Mouse (Mus musculus) heart, embryonic 14.5 days (tissue): ENCODE results near the gene Tmem184b. TPM values are rescaled to one million over a fixed set of nuclear protein-coding genes. Genes with fewer than 3 reads are reported as not detected.

Experiments used
- ATAC-seq: fragments of 200-750 bp; cut with Nextera tagmentation; 2 replicates; pipeline ENCODE4 v1.8.0; 2017; ENCODE audit warnings: low read depth, moderate TSS enrichment; ENCODE audit not compliant: insufficient number of reproducible peaks, insufficient read depth, low FRiP score
- H3K27ac ChIP-seq, 2 experiments: fragments of 200-500 bp in 1 of 2; fragments of 300-500 bp in 1 of 2; sonication (generic) in 1 of 2; replicated peaks in 1 of 2; 2 replicates each; pipeline ENCODE4 v1.5.1; 2012 to 2014; ENCODE audit warnings: low read depth in 2 of 2, low read length in 2 of 2, control low read depth in 1 of 2, mild to moderate bottlenecking in 1 of 2, mixed read lengths in 1 of 2; ENCODE audit not compliant: control insufficient read depth in 1 of 2, insufficient read depth in 1 of 2
- H3K27me3 ChIP-seq: fragments of 300-500 bp; sonication (generic); 2 replicates; pipeline ENCODE4 v1.6.1; 2014; ENCODE audit warnings: mild to moderate bottlenecking, low read length, control low read depth; ENCODE audit not compliant: control insufficient read depth, insufficient read depth
- H3K36me3 ChIP-seq: fragments of 300-500 bp; sonication (generic); 2 replicates; pipeline ENCODE4 v1.6.1; 2014; ENCODE audit warnings: mild to moderate bottlenecking, control low read depth, low read length, mixed read lengths; ENCODE audit not compliant: control insufficient read depth, insufficient read depth
- H3K4me1 ChIP-seq, 2 experiments: fragments of 200-500 bp in 1 of 2; fragments of 300-500 bp in 1 of 2; sonication (generic) in 1 of 2; 2 replicates each; pipeline ENCODE4 v1.6.1; 2012 to 2014; ENCODE audit warnings: low read length in 2 of 2, control low read depth in 1 of 2, mixed read lengths in 1 of 2; ENCODE audit not compliant: control insufficient read depth in 2 of 2, insufficient read depth in 2 of 2
- H3K4me2 ChIP-seq: fragments of 300-500 bp; sonication (generic); 2 replicates; pipeline ENCODE4 v1.6.1; 2014; ENCODE audit warnings: mild to moderate bottlenecking, low read length
- H3K4me3 ChIP-seq, 2 experiments: fragments of 200-500 bp in 1 of 2; fragments of 300-500 bp in 1 of 2; sonication (generic) in 1 of 2; 2 replicates each; pipeline ENCODE4 v1.5.1; 2012 to 2014; ENCODE audit warnings: low read length in 2 of 2, mild to moderate bottlenecking in 2 of 2, control low read depth in 1 of 2, low read depth in 1 of 2, moderate library complexity in 1 of 2; ENCODE audit not compliant: control insufficient read depth in 1 of 2, insufficient read depth in 1 of 2
- H3K9ac ChIP-seq: fragments of 300-500 bp; sonication (generic); 2 replicates; pipeline ENCODE4 v1.6.1; 2014; ENCODE audit warnings: mild to moderate bottlenecking, low read length
- H3K9me3 ChIP-seq: fragments of 300-500 bp; sonication (generic); 2 replicates; pipeline ENCODE4 v1.6.1; 2016; ENCODE audit warnings: low read length, control low read depth; ENCODE audit not compliant: control insufficient read depth
- WGBS: fragments of 180-500 bp; shearing (Covaris S2); extraction: QIAGEN DNeasy Blood & Tissue Kit; methylation state at CpG from one replicate; pipeline ENCODE4 v1.1.7; 2014; 5-methylcytosine and 5-hydroxymethylcytosine counted together
- polyA plus RNA-seq: library from polyadenylated mRNA; unstranded; fragments of >200 nt; fragmentation: Nextera tagmentation; extraction: Ambion mirVana; gene quantifications from 2 replicates; pipeline ENCODE4 v1.2.1, GENCODE M21; 2014

Tmem184b gene
- polyA plus RNA-seq, 1 experiment from 2014 or later: 60.6 TPM

- no peak for ATAC-seq
- Histone ChIP-seq H3K4me3 (no peak overlapping the region), H3K9me3 (no peaks in the 10 kb centered on the region), H3K36me3 (peaks cover 2% of the 10 kb centered on the region; the same call in 1 of the 2 replicates), H3K4me2 (no peak overlapping the region), H3K4me1 (peaks cover 70 to 93% of the 10 kb centered on the region in 2 experiments), H3K27ac (peak overlapping the region in 1 of 2 experiments; percentile 95; a peak in 2 of 4 replicates), H3K27me3 (no peaks in the 10 kb centered on the region), H3K9ac (peak overlapping the region; percentile 32; the same call in 1 of the 2 replicates)
- 67% methylated on average over 6 of the region's 6 CpGs for WGBS
Measured at GRCm38 (mm10) chr15:79390434-79390833, 12.9 kb downstream of the Tmem184b start.

- H3K9ac ChIP-seq: no peak overlapping the region
- H3K4me1 ChIP-seq: peaks cover 49 to 71% of the 10 kb centered on the region in 2 experiments
- 66% methylated on average over 6 of the region's 6 CpGs for WGBS
Measured at GRCm38 (mm10) chr15:79388171-79388570, 15.2 kb downstream of the Tmem184b start.

DNA sequence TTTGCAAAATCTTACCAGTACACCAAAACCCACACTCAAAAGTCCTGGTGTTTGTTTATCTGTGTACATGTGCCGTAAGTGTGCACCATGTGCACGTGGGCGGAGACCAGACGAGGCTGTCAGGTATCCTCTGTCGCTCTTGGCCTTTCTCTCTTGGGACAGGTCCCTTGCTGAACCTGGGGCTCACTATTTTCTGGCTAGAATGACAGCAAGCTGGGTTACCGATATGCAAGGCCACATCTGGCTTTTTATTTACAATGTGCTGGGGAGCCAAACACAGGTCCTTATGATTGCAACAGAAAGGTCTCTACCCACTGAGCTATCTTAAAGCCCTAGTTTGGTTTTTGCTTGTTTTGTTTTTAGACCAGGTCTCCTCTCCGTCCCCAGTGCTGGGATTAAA lies 15.8 kb downstream of the Tmem184b start:
- no peak overlapping the region for H3K4me3 ChIP-seq
- H3K27me3 ChIP-seq: no peaks in the 10 kb centered on the region
- H3K36me3 ChIP-seq: peaks cover 13% of the 10 kb centered on the region; the same call in 1 of the 2 replicates
- H3K4me1 ChIP-seq: peaks cover 43 to 66% of the 10 kb centered on the region in 2 experiments
- ATAC-seq: no peak
- no peak overlapping the region for H3K9ac ChIP-seq
- 82% methylated on average over 7 of the region's 7 CpGs for WGBS
- no peak overlapping the region for H3K4me2 ChIP-seq
- H3K9me3 ChIP-seq: no peaks in the 10 kb centered on the region
- peak overlapping the region in 1 of 2 experiments; percentile 69; a peak in 2 of 4 replicates for H3K27ac ChIP-seq

More at GRCm38 (mm10) chr15:79388171-79388570, 15.2 kb downstream of the Tmem184b start:
- no peak overlapping the region for H3K4me3 ChIP-seq
- H3K27ac ChIP-seq: peak overlapping the region in 1 of 2 experiments; percentile 69; a peak in 1 of 4 replicates
- H3K4me2 ChIP-seq: no peak overlapping the region
- no peak for ATAC-seq
- peaks cover 13% of the 10 kb centered on the region for H3K36me3 ChIP-seq
- H3K9me3 ChIP-seq: no peaks in the 10 kb centered on the region
- no peaks in the 10 kb centered on the region for H3K27me3 ChIP-seq

DNA sequence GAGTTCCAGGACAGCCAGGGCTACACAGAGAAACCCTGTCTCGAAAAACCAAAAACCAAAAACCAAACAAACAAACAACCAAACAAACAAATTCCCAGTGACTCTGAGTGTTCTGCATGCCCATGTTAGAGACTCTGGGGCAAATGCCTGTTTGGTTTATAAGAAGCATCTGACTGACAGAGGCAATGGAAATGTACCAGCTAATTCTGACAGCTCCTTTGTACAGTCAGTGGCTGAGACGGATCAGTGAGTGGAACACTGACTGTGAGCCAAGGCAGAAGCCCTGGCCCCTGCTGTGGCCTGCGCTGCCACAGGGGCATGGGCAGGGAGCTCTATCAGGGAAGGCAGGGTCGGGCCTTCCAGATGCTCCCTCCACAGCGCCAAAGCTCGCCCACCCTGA lies 16.3 kb downstream of the Tmem184b start:
- H3K9me3 ChIP-seq: no peaks in the 10 kb centered on the region
- H3K4me2 ChIP-seq: no peak overlapping the region
- H3K9ac ChIP-seq: no peak overlapping the region
- peak overlapping the region in 1 of 2 experiments; percentile 69; a peak in 2 of 4 replicates for H3K27ac ChIP-seq
- peaks cover 42 to 66% of the 10 kb centered on the region in 2 experiments for H3K4me1 ChIP-seq
- peaks cover 13% of the 10 kb centered on the region; the same call in 1 of the 2 replicates for H3K36me3 ChIP-seq
- ATAC-seq: no peak
- H3K4me3 ChIP-seq: no peak overlapping the region
- WGBS: 51% methylated on average over 6 of the region's 6 CpGs
- H3K27me3 ChIP-seq: no peaks in the 10 kb centered on the region

- peak overlapping the region; percentile 95 to 98 for H3K27ac ChIP-seq
- peak overlapping the region; percentile 66 for H3K4me2 ChIP-seq
- H3K27me3 ChIP-seq: no peaks in the 10 kb centered on the region
- H3K36me3 ChIP-seq: peaks cover 33% of the 10 kb centered on the region
- peaks cover 24 to 50% of the 10 kb centered on the region in 2 experiments for H3K4me1 ChIP-seq
- no peak overlapping the region for H3K4me3 ChIP-seq
- no peak for ATAC-seq
- 79% methylated on average over 9 of the region's 9 CpGs for WGBS
- H3K9me3 ChIP-seq: no peaks in the 10 kb centered on the region
- peak overlapping the region; percentile 54; the same call in 1 of the 2 replicates for H3K9ac ChIP-seq
Measured at GRCm38 (mm10) chr15:79381644-79382043, 21.7 kb downstream of the Tmem184b start.

- peak; percentile 33 for ATAC-seq
- Histone ChIP-seq H3K9ac (peak overlapping the region; percentile 69), H3K4me2 (peak overlapping the region; percentile 66), H3K4me3 (peak overlapping the region; percentile 16 to 17; a peak in 3 of 4 replicates), H3K27ac (peak overlapping the region; percentile 95 to 98), H3K27me3 (no peaks in the 10 kb centered on the region), H3K4me1 (peaks cover 20 to 41% of the 10 kb centered on the region in 2 experiments), H3K9me3 (no peaks in the 10 kb centered on the region), H3K36me3 (peaks cover 42% of the 10 kb centered on the region)
- 34% methylated on average over 22 of the region's 23 CpGs for WGBS
Measured at GRCm38 (mm10) chr15:79380468-79381444, 22.6 kb downstream of the Tmem184b start.

DNA sequence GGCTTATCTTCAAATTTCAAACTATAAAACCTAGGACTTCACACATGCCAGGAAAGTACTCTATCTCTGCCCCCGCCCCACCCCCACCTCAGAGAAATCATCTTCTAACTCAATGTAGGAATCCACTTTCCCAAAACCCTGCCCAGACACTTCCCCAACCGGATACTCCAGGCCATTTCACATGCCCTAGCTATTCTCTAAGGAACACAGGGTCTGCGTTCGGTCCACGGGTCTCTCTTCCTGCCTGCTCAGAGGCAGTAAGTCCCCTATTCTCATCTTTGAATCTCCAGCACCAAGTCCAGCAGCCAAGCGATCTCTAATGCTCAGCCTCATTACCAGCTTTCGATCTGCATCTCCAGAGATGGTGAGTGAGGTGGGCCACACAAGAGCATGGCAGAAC lies 23.7 kb downstream of the Tmem184b start:
- no peak overlapping the region for H3K4me3 ChIP-seq
- 86% methylated on average over 7 of the region's 7 CpGs for WGBS
- no peaks in the 10 kb centered on the region for H3K9me3 ChIP-seq
- H3K27ac ChIP-seq: peak overlapping the region in 1 of 2 experiments; percentile 98; a peak in 2 of 4 replicates
- ATAC-seq: no peak
- H3K36me3 ChIP-seq: peaks cover 51% of the 10 kb centered on the region
- H3K9ac ChIP-seq: no peak overlapping the region
- H3K27me3 ChIP-seq: no peaks in the 10 kb centered on the region
- H3K4me2 ChIP-seq: no peak overlapping the region
- H3K4me1 ChIP-seq: peaks cover 20 to 41% of the 10 kb centered on the region in 2 experiments
